Mouse (Mus musculus) liver, adult 2 months (tissue): ENCODE measurements around the gene Ece2. TPM values are rescaled to one million over a fixed set of nuclear protein-coding genes. Genes with fewer than 3 reads are reported as not detected.

ENCODE experiments used
- DNase-seq: peaks from one replicate; pipeline ENCODE4 v3.0.0-alpha.2; 2011; ENCODE audit warnings: low read depth, low spot score; ENCODE audit errors: extremely low read depth
- H3K27ac ChIP-seq: fragments of 200-500 bp; replicated peaks from 2 replicates; pipeline ENCODE4 v1.5.1; 2012; ENCODE audit warnings: low read depth, mild to moderate bottlenecking, control low read depth, inconsistent platforms, low read length; ENCODE audit not compliant: insufficient read depth
- H3K27me3 ChIP-seq: fragments of 200-500 bp; 2 replicates; pipeline ENCODE4 v1.6.1; 2012; ENCODE audit warnings: mild to moderate bottlenecking, moderate library complexity, low read length, inconsistent platforms; ENCODE audit not compliant: control insufficient read depth, insufficient read depth
- H3K36me3 ChIP-seq: fragments of 200-500 bp; 2 replicates; pipeline ENCODE4 v1.6.1; 2012; ENCODE audit warnings: low read length, inconsistent platforms; ENCODE audit not compliant: control insufficient read depth, insufficient read depth
- H3K4me1 ChIP-seq: fragments of 200-500 bp; 2 replicates; pipeline ENCODE4 v1.6.1; 2011; ENCODE audit warnings: low read length; ENCODE audit not compliant: control insufficient read depth, insufficient read depth
- H3K4me3 ChIP-seq: fragments of 200-500 bp; 2 replicates; pipeline ENCODE4 v1.5.1; 2011; ENCODE audit warnings: low read depth, mild to moderate bottlenecking, control low read depth, low read length, moderate library complexity; ENCODE audit not compliant: insufficient read depth
- H3K79me2 ChIP-seq: fragments of 200-500 bp; 2 replicates; pipeline ENCODE4 v1.6.1; 2012; ENCODE audit warnings: inconsistent platforms, mild to moderate bottlenecking, low read length, moderate library complexity; ENCODE audit not compliant: control insufficient read depth, insufficient read depth
- H3K9ac ChIP-seq: fragments of 200-500 bp; 2 replicates; pipeline ENCODE4 v1.6.1; 2012; ENCODE audit warnings: low read depth, mild to moderate bottlenecking, control low read depth, inconsistent platforms, low read length
- CTCF ChIP-seq: fragments of 200-500 bp; IDR thresholded peaks from 2 replicates; pipeline ENCODE4 v1.5.1; 2011; ENCODE audit warnings: low read depth, low read length, control low read depth
- POLR2A ChIP-seq: fragments of 200-500 bp; IDR thresholded peaks from 2 replicates; pipeline ENCODE4 v1.6.1; 2011; ENCODE audit warnings: low read length, control low read depth; ENCODE audit not compliant: insufficient read depth; ENCODE audit errors: extremely low read depth
- WGBS: fragments of 180-500 bp; shearing (Covaris S2); methylation state at CpG from one replicate; pipeline ENCODE4 v1.1.7; 2018; 5-methylcytosine and 5-hydroxymethylcytosine counted together
- polyA plus RNA-seq: library from polyadenylated mRNA; depleted of rRNA; stranded (reverse); fragments of >200 nt; gene quantifications from 2 replicates; pipeline ENCODE4 v1.2.3, GENCODE M21; 2012; rRNA removed
- total RNA-seq: library from RNA; depleted of rRNA; stranded (reverse); fragments of >200 nt; gene quantifications from 2 replicates; pipeline ENCODE4 v1.2.3, GENCODE M21; 2014; rRNA removed

The Ece2 gene
- total and polyA plus RNA-seq, 2 experiments: not detected

DNA sequence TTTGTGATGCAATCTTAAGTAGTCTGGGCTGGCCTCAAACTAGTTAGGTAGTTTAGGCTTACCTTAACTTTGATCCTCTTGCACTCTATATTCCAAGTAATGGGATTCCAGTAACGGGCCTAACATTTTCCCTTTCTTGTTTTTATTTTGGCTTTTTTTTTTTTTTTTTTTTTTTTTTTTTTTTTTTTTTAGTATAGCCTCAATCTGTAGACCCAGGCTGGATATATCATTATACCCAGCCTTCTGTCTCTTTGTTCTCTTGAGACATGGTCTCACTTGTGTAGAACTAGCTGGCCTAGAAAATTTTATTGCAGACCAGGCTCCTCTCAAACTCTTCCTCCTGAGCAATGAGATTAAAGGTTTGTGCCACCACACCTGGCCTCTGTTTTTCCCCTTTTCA, 62.0 kb downstream of the Ece2 start:
- peaks cover 4% of the 10 kb centered on the region; the same call in 1 of the 2 replicates for H3K4me1 ChIP-seq
- DNase-seq: no peak
- TF ChIP-seq CTCF (no peak), POLR2A (no peak)
- H3K79me2 ChIP-seq: no peaks in the 10 kb centered on the region
- WGBS: 69% methylated on average over 1 of the region's 1 CpGs
- H3K27ac ChIP-seq: no peak overlapping the region
- no peaks in the 10 kb centered on the region for H3K27me3 ChIP-seq
- H3K36me3 ChIP-seq: peaks cover 47% of the 10 kb centered on the region
- no peak overlapping the region for H3K9ac ChIP-seq
- no peak overlapping the region for H3K4me3 ChIP-seq

DNA sequence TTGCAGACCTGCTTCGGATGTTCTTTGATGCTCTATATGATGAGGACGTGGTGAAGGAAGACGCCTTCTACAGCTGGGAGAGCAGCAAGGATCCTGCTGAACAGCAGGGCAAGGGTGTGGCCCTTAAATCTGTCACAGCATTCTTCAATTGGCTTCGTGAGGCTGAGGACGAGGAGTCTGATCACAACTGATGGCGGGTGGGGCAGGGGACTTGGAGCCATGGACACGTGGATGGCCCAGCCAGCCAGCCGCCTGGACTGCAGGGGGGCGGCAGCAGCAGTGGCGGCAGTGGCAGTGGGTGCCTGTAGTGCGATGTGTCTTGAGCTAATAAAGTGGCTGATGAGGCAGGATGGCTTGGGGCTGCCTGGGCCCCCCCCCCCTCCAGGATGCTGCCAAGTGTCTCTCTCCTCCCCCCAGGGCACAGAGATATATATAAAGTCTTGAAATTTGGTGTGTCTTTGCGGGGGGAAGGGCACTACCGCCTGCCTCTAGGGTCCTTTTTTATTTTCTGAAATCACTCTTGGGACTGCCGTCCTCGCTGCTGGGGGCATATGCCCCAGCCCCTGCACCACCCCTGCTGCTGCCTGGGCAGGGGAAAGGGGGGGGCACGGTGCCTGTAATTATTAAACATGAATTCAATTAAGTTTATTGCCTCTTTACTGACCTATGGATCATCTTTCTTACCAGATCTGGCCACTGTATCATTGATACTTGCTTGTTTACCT, 62.8 kb downstream of the Ece2 start:
- peaks cover 39% of the 10 kb centered on the region for H3K36me3 ChIP-seq
- no peaks in the 10 kb centered on the region for H3K79me2 ChIP-seq
- 75% methylated on average over 16 of the region's 16 CpGs for WGBS
- H3K27ac ChIP-seq: no peak overlapping the region
- H3K4me1 ChIP-seq: peaks cover 4% of the 10 kb centered on the region; the same call in 1 of the 2 replicates
- no peak overlapping the region for H3K9ac ChIP-seq
- TF ChIP-seq CTCF (no peak), POLR2A (no peak)
- H3K27me3 ChIP-seq: no peaks in the 10 kb centered on the region
- H3K4me3 ChIP-seq: no peak overlapping the region
- DNase-seq: no peak

DNA sequence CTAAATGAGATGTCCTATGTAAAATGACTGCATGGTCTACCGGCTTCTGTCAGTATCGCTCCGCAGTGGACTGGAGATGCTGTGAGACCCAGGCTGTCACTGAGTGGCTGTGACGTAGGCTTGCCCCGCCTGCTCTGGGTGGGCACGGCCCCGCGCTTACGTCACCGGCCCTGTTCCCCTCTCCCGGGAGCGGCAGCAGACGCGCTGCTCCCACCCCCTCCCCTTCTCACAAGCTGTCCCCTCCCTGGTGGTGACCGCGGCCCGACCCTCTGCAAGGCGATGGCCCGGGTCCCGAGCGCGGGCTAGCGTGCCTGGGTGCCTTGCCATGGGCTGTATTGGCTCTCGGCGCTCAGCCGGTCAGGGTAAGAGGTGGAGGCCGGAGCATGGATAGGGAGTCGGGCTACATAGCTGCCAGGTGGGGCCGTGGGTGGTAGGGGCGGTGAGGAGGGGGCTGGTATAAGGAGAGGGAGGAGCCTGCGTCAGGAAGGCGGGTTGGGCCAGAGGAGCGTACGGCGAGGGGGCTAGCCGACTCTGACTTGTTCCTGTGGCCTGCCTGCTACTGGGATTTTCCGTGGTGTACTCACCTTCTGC, 63.6 kb downstream of the Ece2 start, which contains the start of gene Fam131a:
TSS of gene Fam131a (plus strand) at position 131 of the 591 bp plus-strand sequence.
- Histone ChIP-seq H3K27ac (no peak within 1 kb of the TSS), H3K9ac (peak within 1 kb of the TSS; percentile 82), H3K4me1 (peaks cover 4% of the 10 kb centered on the region; the same call in 1 of the 2 replicates), H3K79me2 (no peaks in the 10 kb centered on the region), H3K27me3 (no peaks in the 10 kb centered on the region), H3K36me3 (peaks cover 31% of the 10 kb centered on the region), H3K4me3 (peak within 1 kb of the TSS; percentile 71)
- WGBS: 6% methylated on average over 37 of the region's 37 CpGs
- DNase-seq: peak; percentile 41
- no peak for TF ChIP-seq POLR2A
- TF ChIP-seq CTCF: no peak

DNA sequence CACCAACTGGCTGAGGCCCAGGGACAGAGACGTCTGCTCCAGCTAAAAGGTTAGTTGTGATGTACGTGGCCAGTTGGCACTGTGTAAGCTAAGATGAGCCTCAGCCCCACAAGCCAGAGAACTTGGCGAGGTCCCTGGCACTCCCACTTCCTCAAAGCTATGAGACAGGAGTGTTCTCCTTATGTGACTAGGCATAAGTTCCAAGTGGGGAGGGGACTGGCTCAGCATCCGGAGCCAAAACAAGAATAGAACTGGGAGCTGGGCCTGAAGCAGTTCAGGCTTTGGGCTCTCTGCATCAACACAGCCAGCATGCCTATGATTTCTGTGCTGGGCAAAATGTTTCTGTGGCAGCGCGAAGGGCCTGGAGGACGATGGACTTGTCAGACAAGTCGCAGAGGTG, 65.2 kb downstream of the Ece2 start:
- H3K27me3 ChIP-seq: no peaks in the 10 kb centered on the region
- TF ChIP-seq CTCF: no peak
- no peak for TF ChIP-seq POLR2A
- no peak overlapping the region for H3K4me3 ChIP-seq
- no peak overlapping the region for H3K9ac ChIP-seq
- peaks cover 15% of the 10 kb centered on the region for H3K36me3 ChIP-seq
- DNase-seq: no peak
- H3K79me2 ChIP-seq: no peaks in the 10 kb centered on the region
- no peak overlapping the region for H3K27ac ChIP-seq
- WGBS: 81% methylated on average over 8 of the region's 8 CpGs
- H3K4me1 ChIP-seq: peaks cover 4% of the 10 kb centered on the region; the same call in 1 of the 2 replicates

DNA sequence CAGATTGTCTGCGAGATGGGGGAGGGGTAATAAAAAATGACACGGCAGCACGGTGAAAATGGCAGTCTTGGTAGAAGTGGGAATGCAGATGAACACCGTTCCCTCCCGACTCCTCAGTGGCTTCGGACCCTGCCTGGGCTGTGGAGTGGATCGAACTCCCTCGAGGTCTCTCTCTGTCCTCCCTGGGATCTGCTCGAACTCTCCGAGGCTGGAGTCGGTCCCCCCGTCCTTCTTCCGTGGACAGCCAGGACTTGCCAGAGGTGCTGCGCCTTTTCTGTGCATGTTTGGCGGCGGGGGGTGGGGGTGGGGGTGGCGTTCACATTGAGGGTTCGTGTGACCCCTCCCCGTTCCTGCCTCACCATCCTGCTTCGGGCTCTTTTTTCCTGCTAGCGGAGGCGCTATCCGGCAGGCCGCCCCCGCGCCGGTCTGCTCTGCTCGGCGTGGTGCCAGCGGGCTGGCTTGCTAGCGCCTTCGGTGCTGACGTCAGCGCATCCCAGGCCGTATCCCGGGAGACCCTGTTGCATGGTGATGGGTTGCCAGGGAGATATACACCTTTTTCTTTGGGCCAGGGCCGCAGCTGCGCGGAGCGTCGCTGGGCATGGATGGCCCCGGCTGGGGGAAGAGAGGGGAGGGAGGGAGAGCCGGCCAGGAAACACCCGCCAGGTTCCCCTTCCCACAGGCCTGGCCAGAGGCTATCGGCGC, 66.1 kb downstream of the Ece2 start:
- Histone ChIP-seq H3K36me3 (peaks cover 5% of the 10 kb centered on the region), H3K4me3 (peak overlapping the region; percentile 18; the same call in 1 of the 2 replicates), H3K4me1 (peaks cover 4% of the 10 kb centered on the region; the same call in 1 of the 2 replicates), H3K79me2 (no peaks in the 10 kb centered on the region), H3K27ac (no peak overlapping the region), H3K27me3 (no peaks in the 10 kb centered on the region), H3K9ac (no peak overlapping the region; the same call in 1 of the 2 replicates)
- TF ChIP-seq CTCF (no peak), POLR2A (no peak)
- no peak for DNase-seq
- 12% methylated on average over 46 of the region's 46 CpGs for WGBS

Other genes starting within 250 kb of the Ece2 start
- gene Abcc5, start 203.4 kb upstream of the Ece2 start, total RNA-seq: 6.6 and 7.9 TPM in 2 replicates
- 4.3 and 7.7 TPM in 2 replicates for gene Abcc5, start 203.4 kb upstream of the Ece2 start, polyA plus RNA-seq
- gene Eif2b5, start 131.0 kb upstream of the Ece2 start, total RNA-seq: 38.1 and 38.9 TPM in 2 replicates
- gene Eif2b5, start 131.0 kb upstream of the Ece2 start, polyA plus RNA-seq: 19.2 and 19.3 TPM in 2 replicates
- gene Dvl3, start 112.8 kb upstream of the Ece2 start, total RNA-seq: 2.5 and 5.8 TPM in 2 replicates
- gene Dvl3, start 112.8 kb upstream of the Ece2 start, polyA plus RNA-seq: 11.6 and 15.0 TPM in 2 replicates
- gene Ap2m1, start 94.3 kb upstream of the Ece2 start, total RNA-seq: 151 and 236 TPM in 2 replicates
- 298 and 343 TPM in 2 replicates for gene Ap2m1, start 94.3 kb upstream of the Ece2 start, polyA plus RNA-seq
- 42.0 and 44.9 TPM in 2 replicates for gene Abcf3, start 81.3 kb upstream of the Ece2 start, total RNA-seq
- gene Abcf3, start 81.3 kb upstream of the Ece2 start, polyA plus RNA-seq: 29.5 and 48.5 TPM in 2 replicates
- not detected in 2 replicates for gene Vwa5b2, start 40.4 kb upstream of the Ece2 start, total RNA-seq
- not detected in 2 replicates for gene Vwa5b2, start 40.4 kb upstream of the Ece2 start, polyA plus RNA-seq
- gene Eef1akmt4, start 18.2 kb upstream of the Ece2 start, total RNA-seq: 13.4 and 16.6 TPM in 2 replicates
- gene Eef1akmt4, start 18.2 kb upstream of the Ece2 start, polyA plus RNA-seq: 18.9 and 21.7 TPM in 2 replicates
- not detected in 2 replicates for gene Gm49333, start 18.2 kb upstream of the Ece2 start, total RNA-seq
- not detected in 2 replicates for gene Gm49333, start 18.2 kb upstream of the Ece2 start, polyA plus RNA-seq
- gene Alg3, start 18.1 kb upstream of the Ece2 start, total RNA-seq: 6.5 and 10.1 TPM in 2 replicates
- 17.7 and 22.8 TPM in 2 replicates for gene Alg3, start 18.1 kb upstream of the Ece2 start, polyA plus RNA-seq
- gene Camk2n2, start 8.5 kb upstream of the Ece2 start, total RNA-seq: 0.18 and 0.60 TPM in 2 replicates
- 2.3 and 5.2 TPM in 2 replicates for gene Camk2n2, start 8.5 kb upstream of the Ece2 start, polyA plus RNA-seq
- gene Psmd2, start 21.8 kb downstream of the Ece2 start, total RNA-seq: 138 and 146 TPM in 2 replicates
- gene Psmd2, start 21.8 kb downstream of the Ece2 start, polyA plus RNA-seq: 85.0 and 92.8 TPM in 2 replicates
- 173 and 198 TPM in 2 replicates for gene Eif4g1, start 38.5 kb downstream of the Ece2 start, total RNA-seq
- gene Eif4g1, start 38.5 kb downstream of the Ece2 start, polyA plus RNA-seq: 400 and 438 TPM in 2 replicates
- gene Fam131a, start 63.4 kb downstream of the Ece2 start, total RNA-seq: 0.37 and 0.60 TPM in 2 replicates
- 0.56 and 0.99 TPM in 2 replicates for gene Fam131a, start 63.4 kb downstream of the Ece2 start, polyA plus RNA-seq
- 18.1 and 19.2 TPM in 2 replicates for gene Polr2h, start 87.8 kb downstream of the Ece2 start, total RNA-seq
- 9.1 and 9.5 TPM in 2 replicates for gene Polr2h, start 87.8 kb downstream of the Ece2 start, polyA plus RNA-seq
- gene Clcn2, start 87.9 kb downstream of the Ece2 start, total RNA-seq: 29.6 and 30.6 TPM in 2 replicates
- 58.6 and 64.0 TPM in 2 replicates for gene Clcn2, start 87.9 kb downstream of the Ece2 start, polyA plus RNA-seq
- gene Chrd, start 103.3 kb downstream of the Ece2 start, total RNA-seq: 3.0 and 3.4 TPM in 2 replicates
- gene Chrd, start 103.3 kb downstream of the Ece2 start, polyA plus RNA-seq: 9.9 and 14.1 TPM in 2 replicates
- gene Thpo, start 104.7 kb downstream of the Ece2 start, total RNA-seq: 1.7 and 2.4 TPM in 2 replicates
- gene Thpo, start 104.7 kb downstream of the Ece2 start, polyA plus RNA-seq: 21.2 and 37.0 TPM in 2 replicates